Mouse (Mus musculus) frontal cortex, postnatal 25 days (tissue): ENCODE data around the gene Cyfip2.
A peak's percentile ranks its signal among the peaks of the same experiment; 100 is the strongest.

Source experiments
- DNase-seq, 2 experiments: peaks; one replicate each; pipeline ENCODE4 v3.0.0; 2022; ENCODE audit warnings: low spot score in 2 of 2

Cyfip2 gene

DNA sequence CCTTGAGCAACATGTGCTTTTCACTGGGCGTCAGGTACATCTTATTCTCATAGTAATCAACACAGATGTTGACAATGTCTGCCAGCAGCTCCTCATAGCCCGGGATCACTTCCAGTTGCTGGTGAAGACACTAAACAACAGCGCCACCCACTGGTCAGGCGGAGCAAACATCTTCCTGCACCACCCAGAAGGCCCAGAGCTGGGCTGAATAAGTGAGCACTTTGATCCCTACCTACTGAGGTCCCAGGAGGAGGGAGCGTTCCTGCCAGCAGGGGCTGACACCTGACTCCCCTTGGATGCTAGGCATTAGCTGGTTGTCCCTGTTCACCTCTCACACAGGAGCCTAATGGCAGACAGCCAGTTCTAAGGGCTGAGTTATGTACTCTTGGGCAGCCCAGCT is 35.9 kb downstream of the Cyfip2 start:
- DNase-seq: no peak

DNA sequence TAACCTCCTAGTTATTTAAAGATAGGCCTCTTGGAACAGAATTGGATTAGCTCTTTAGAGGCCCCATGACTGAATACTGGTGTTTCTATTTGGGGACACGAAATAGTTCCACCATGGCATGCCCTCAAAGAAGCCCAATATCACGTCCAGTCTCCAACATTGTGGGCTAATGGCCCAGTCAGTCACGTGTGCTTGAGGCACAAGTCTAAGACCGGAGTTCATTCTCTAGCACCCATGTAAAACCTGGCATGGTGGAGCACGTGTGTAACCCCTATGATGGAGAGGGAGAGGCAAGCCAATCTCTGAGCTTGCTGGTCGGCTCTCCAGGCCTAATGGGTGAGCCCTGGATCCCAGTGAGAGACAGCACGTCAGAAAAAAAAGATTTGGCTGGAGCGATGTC is 36.5 kb downstream of the Cyfip2 start:
- DNase-seq: no peak

DNA sequence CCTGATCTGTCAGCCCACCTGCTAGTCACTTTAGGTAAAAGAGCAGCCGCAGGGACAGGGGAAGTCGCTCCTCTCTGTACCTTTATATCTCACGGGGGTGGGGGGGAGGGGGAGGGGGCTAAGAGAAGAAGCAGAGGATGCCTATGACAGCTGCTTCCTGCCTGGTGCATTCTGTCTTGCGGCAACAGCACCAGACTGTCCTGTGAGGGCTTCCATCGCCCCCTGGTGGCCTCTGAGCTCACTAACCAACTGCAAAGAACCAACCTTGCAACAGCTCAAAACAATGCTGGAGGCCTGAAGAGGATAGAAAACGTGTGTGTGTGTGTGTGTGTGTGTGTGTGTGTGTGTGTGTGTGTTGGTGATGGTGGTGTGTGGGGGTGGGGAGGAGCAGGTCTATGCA is 37.4 kb downstream of the Cyfip2 start:
- peak; percentile 65 to 70 for DNase-seq

GRCm38 (mm10) chr11:46273969-46274368 is 38.7 kb downstream of the Cyfip2 start:
- no peak for DNase-seq

GRCm38 (mm10) chr11:46272058-46272681 is 40.5 kb downstream of the Cyfip2 start:
- DNase-seq: no peak

GRCm38 (mm10) chr11:46269893-46270292 is 42.8 kb downstream of the Cyfip2 start:
- DNase-seq: no peak

- DNase-seq: no peak
Measured at GRCm38 (mm10) chr11:46269391-46269790, 43.3 kb downstream of the Cyfip2 start.

GRCm38 (mm10) chr11:46268991-46269390 is 43.7 kb downstream of the Cyfip2 start:
- DNase-seq: peak; percentile 51 to 58

GRCm38 (mm10) chr11:46265031-46265786 is 47.5 kb downstream of the Cyfip2 start:
- no peak for DNase-seq

GRCm38 (mm10) chr11:46264584-46264983 is 48.1 kb downstream of the Cyfip2 start:
- DNase-seq: no peak

DNA sequence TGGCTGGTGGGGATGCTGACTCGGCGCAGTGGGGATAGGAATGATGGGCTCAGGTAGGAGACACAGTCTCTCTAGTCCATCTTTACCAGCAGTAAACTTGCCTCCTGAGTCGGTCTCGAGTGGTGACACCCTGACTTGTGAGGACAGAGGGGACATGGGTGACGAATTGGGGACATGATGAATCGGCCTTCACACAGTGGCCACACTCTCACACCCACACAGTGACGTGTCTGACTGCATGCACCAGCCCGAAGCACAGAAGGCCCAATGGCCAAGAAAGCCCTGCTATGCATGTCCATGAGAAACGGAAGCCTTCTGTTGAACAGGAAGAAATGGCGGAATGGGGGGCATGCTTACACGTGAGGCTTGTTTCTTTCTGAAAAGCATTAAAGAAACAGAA is 49.4 kb downstream of the Cyfip2 start:
- no peak for DNase-seq

DNA sequence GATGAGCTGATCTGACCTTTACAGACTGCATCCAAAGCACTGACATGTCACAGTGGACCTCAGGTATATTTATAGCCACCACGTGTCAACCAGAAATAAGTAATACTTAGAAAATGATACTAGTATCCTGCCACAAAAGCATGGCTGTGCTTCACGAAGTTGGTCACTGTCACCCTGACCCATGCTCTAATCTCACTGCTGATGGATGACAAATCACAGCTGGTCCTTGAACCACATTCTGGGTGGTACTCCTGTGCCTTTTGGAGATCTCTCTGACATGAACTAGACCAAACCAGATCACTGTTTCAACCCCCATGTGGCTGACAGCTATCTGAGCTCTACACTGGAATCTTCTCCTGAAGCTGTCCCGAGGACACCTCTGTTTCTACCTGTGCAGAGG is 49.8 kb downstream of the Cyfip2 start:
- no peak for DNase-seq

DNA sequence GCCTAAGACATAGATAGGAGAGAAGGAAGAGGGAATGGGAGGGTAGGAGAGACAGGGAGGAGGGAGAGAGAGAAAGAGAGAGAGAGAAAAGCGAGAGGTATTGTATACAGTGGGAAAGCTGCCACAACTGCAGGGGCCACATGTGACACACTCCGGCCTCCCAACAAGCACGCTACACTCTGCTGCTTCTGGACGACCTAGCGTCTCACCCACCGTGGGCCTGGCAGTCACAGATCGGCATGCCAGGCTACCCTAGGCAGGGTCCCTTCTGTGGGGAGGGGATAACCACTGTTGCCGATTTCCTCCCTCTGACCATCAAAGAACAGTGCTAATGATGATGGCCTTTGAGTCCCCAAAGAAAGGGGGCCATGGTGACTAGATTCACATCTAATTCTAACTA is 53.9 kb downstream of the Cyfip2 start:
- DNase-seq: no peak

GRCm38 (mm10) chr11:46258207-46258606 is 54.5 kb downstream of the Cyfip2 start:
- no peak for DNase-seq

DNA sequence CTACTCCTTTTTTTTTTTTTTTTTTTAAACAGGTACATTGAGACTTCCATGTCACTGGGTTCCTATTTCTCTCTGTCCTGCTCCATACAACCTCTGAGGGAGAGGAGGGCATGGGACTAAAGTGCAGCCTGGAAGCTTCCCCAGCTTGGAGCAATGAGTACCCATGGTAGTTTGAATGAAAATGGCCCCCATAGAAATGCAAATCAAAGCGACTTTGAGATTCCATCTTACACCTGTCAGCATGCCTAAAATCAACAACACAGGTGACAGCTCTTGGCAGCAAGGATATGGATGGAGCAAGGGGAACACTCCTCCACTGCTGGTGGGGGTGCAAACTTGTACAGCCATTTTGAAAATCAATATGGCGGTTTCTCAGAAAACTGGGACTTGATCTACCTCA is 57.4 kb downstream of the Cyfip2 start:
- no peak for DNase-seq

DNA sequence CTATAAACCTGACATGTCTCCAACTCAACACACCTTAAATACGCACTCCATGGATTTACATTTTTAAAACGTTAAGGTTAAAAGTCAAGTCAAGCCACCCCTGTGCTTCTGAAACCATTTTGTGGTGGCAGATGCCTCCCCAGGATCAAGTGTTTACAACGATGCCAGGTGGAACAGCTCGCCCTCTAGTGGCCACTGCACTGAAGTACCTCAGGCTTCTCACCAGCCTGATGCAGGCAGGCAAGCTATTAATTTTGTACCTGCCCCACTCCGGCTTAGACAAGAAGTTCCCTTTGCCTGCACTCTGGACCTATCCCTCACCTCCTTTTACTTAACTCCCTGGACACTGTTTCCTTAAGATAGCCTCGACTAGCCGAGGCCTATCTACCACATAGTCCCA is 60.7 kb downstream of the Cyfip2 start:
- DNase-seq: peak; percentile 56 to 61

- no peak for DNase-seq
Measured at GRCm38 (mm10) chr11:46248352-46248751, 64.3 kb downstream of the Cyfip2 start.

DNA sequence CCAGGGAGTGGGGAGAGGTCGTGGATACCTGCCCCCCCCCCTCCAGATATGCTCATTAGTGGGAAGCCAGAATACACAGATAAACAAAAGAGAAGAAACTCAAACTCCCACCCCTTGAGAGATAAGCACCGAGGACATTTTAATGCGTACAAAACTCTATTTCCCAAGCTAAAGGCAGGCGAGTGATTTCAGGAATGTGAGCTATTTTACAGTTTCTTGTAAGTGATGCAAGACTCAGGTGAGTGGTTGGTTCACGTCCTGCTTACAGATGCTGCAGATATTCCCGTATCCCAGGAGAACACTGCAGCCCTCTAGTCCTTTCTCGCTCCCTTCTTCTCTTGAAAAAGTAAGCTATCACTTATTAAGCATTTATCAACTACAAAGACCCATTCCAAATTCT is 66.3 kb downstream of the Cyfip2 start:
- DNase-seq: no peak

DNA sequence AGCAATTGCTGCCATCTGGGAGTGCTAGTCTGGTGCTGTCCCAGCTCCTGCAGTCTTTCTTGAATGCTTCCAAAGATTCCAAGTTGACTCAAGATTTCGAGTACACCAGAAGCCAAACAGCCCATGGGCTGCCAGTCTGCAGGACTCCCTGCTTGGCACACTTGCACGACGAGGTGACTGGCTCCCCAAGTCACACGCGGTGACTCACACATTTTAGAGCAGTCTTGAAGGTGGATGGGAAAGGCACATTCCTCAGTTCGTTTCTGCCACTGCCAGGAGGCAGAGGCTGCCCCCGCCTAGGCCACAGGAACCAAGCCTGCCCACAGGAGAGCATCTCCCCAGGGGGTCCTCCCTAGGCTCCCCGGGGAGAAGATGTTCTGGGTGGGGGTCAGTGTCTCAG is 66.7 kb downstream of the Cyfip2 start:
- DNase-seq: peak in 1 of 2 experiments; percentile 30

GRCm38 (mm10) chr11:46244731-46245604 is 67.7 kb downstream of the Cyfip2 start:
- no peak for DNase-seq

- no peak for DNase-seq
Measured at GRCm38 (mm10) chr11:46241985-46242384, 70.7 kb downstream of the Cyfip2 start.

- no peak for DNase-seq
Measured at GRCm38 (mm10) chr11:46241150-46241673, 71.4 kb downstream of the Cyfip2 start.
